Mouse (Mus musculus) CH12.LX (cell line): Measurements from ENCODE around the gene Arl16. TPM values are rescaled to one million over a fixed set of nuclear protein-coding genes. Genes with fewer than 3 reads are reported as not detected.

Source experiments
- DNase-seq: peaks from one replicate; pipeline ENCODE4 v3.0.0-alpha.2; 2013; ENCODE audit errors: extremely low read depth
- H3K27ac ChIP-seq: 2 replicates; pipeline ENCODE4 v1.5.1; 2012; ENCODE audit warnings: low read depth, mild to moderate bottlenecking, control low read depth, moderate library complexity; ENCODE audit not compliant: insufficient read depth
- H3K27me3 ChIP-seq: replicated peaks from 2 replicates; pipeline ENCODE3; 2012; ENCODE audit warnings: inconsistent platforms
- H3K36me3 ChIP-seq, 2 experiments: replicated peaks in 1 of 2; 2 replicates each; pipeline versions ENCODE3 to v1.6.1; 2012; ENCODE audit warnings: inconsistent platforms in 1 of 2, low read length in 1 of 2, mild to moderate bottlenecking in 1 of 2, mixed read lengths in 1 of 2, moderate library complexity in 1 of 2; ENCODE audit not compliant: control insufficient read depth in 1 of 2, insufficient read depth in 1 of 2
- H3K4me1 ChIP-seq, 2 experiments: 2 replicates each; pipeline ENCODE4 v1.6.1; 2012; ENCODE audit warnings: inconsistent platforms in 1 of 2, moderate library complexity in 1 of 2; ENCODE audit not compliant: insufficient read depth in 2 of 2, control insufficient read depth in 1 of 2
- H3K4me2 ChIP-seq: 2 replicates; pipeline ENCODE4 v1.6.1; 2012; ENCODE audit warnings: low read depth, mild to moderate bottlenecking, control low read depth; ENCODE audit not compliant: poor library complexity, insufficient read depth, severe bottlenecking
- H3K4me3 ChIP-seq, 3 experiments: fragments of 150-350 bp in 1 of 3; sonication (generic) in 1 of 3; replicated peaks in 1 of 3; 2 replicates each; pipeline versions ENCODE3 to v1.5.1; 2011 to 2012; ENCODE audit warnings: low read depth in 2 of 3, low read length in 2 of 3, mild to moderate bottlenecking in 2 of 3, moderate library complexity in 2 of 3, control low read depth in 1 of 3, improper control_type of control experiment in 1 of 3, inconsistent platforms in 1 of 3, mixed read lengths in 1 of 3; ENCODE audit not compliant: poor library complexity in 1 of 3
- H3K79me2 ChIP-seq: replicated peaks from 2 replicates; pipeline ENCODE4 v1.6.1; 2012; ENCODE audit warnings: mild to moderate bottlenecking, moderate library complexity; ENCODE audit not compliant: control insufficient read depth, poor library complexity, insufficient read depth, severe bottlenecking; ENCODE audit errors: extremely low read depth
- H3K9ac ChIP-seq: 2 replicates; pipeline ENCODE4 v1.6.1; 2012; ENCODE audit warnings: low read depth, mild to moderate bottlenecking, control low read depth, moderate library complexity; ENCODE audit not compliant: insufficient read depth
- H3K9me3 ChIP-seq: replicated peaks from 2 replicates; pipeline ENCODE3; 2012; ENCODE audit warnings: low read length, inconsistent platforms, mixed read lengths
- BHLHE40 ChIP-seq: IDR thresholded peaks from 2 replicates; pipeline ENCODE4 v1.6.1; 2011; ENCODE audit warnings: mild to moderate bottlenecking, low read depth, low read length, improper control_type of control experiment
- CHD1 ChIP-seq: IDR thresholded peaks from 2 replicates; pipeline ENCODE4 v1.6.1; 2012; ENCODE audit warnings: low read depth, low read length, improper control_type of control experiment, inconsistent platforms
- CHD2 ChIP-seq: IDR thresholded peaks from 2 replicates; pipeline ENCODE4 v1.6.1; 2011; ENCODE audit warnings: low read length, improper control_type of control experiment
- CTCF ChIP-seq, 2 experiments: IDR thresholded peaks in 1 of 2; conservative IDR thresholded peaks in 1 of 2; 2 replicates each; pipeline ENCODE4 v1.5.1; 2011 to 2012; ENCODE audit warnings: low read depth in 2 of 2, low read length in 2 of 2, improper control_type of control experiment in 1 of 2, inconsistent platforms in 1 of 2, mild to moderate bottlenecking in 1 of 2, moderate library complexity in 1 of 2
- E2F4 ChIP-seq: IDR thresholded peaks from 2 replicates; pipeline ENCODE4 v1.6.1; 2011; ENCODE audit warnings: low read depth, low read length, improper control_type of control experiment; ENCODE audit not compliant: insufficient replicate concordance
- ELF1 ChIP-seq: IDR thresholded peaks from 2 replicates; pipeline ENCODE4 v1.6.1; 2014; ENCODE audit warnings: low read depth, mild to moderate bottlenecking, inconsistent platforms, low read length, improper control_type of control experiment
- EP300 ChIP-seq: IDR thresholded peaks from 2 replicates; pipeline ENCODE4 v1.6.1; 2011; ENCODE audit warnings: low read length, improper control_type of control experiment
- ETS1 ChIP-seq: conservative IDR thresholded peaks from 2 replicates; pipeline ENCODE4 v1.6.1; 2012; ENCODE audit warnings: low read depth, mild to moderate bottlenecking, inconsistent platforms, low read length, improper control_type of control experiment, moderate library complexity
- GABPA ChIP-seq: IDR thresholded peaks from 2 replicates; pipeline ENCODE4 v1.6.1; 2012; ENCODE audit warnings: low read depth, low read length, improper control_type of control experiment, inconsistent platforms; ENCODE audit not compliant: insufficient replicate concordance
- HCFC1 ChIP-seq: IDR thresholded peaks from 2 replicates; pipeline ENCODE4 v1.6.1; 2012; ENCODE audit warnings: low read depth, mild to moderate bottlenecking, inconsistent platforms, low read length, improper control_type of control experiment
- IRF4 ChIP-seq: IDR thresholded peaks from 2 replicates; pipeline ENCODE4 v1.6.1; 2014; ENCODE audit warnings: low read depth, mild to moderate bottlenecking, inconsistent platforms, low read length, improper control_type of control experiment
- JUN ChIP-seq: IDR thresholded peaks from 2 replicates; pipeline ENCODE4 v1.6.1; 2011; ENCODE audit warnings: low read depth, mild to moderate bottlenecking, low read length, improper control_type of control experiment, moderate library complexity; ENCODE audit not compliant: insufficient read depth
- JUND ChIP-seq: conservative IDR thresholded peaks from 2 replicates; pipeline ENCODE4 v1.6.1; 2011; ENCODE audit warnings: low read depth, low read length, improper control_type of control experiment
- KAT2A ChIP-seq: IDR thresholded peaks from 2 replicates; pipeline ENCODE4 v1.6.1; 2012; ENCODE audit warnings: low read length, improper control_type of control experiment, inconsistent platforms; ENCODE audit not compliant: insufficient replicate concordance
- MAFK ChIP-seq: IDR thresholded peaks from 2 replicates; pipeline ENCODE4 v1.6.1; 2011; ENCODE audit warnings: low read length, improper control_type of control experiment; ENCODE audit not compliant: insufficient replicate concordance
- MAX ChIP-seq: IDR thresholded peaks from 2 replicates; pipeline ENCODE4 v1.6.1; 2011; ENCODE audit warnings: low read length, improper control_type of control experiment
- MAZ ChIP-seq: IDR thresholded peaks from 2 replicates; pipeline ENCODE4 v1.6.1; 2012; ENCODE audit warnings: low read depth, mild to moderate bottlenecking, inconsistent platforms, low read length, improper control_type of control experiment, moderate library complexity
- MEF2A ChIP-seq: IDR thresholded peaks from 2 replicates; pipeline ENCODE4 v1.6.1; 2014; ENCODE audit warnings: low read depth, mild to moderate bottlenecking, inconsistent platforms, low read length, improper control_type of control experiment, borderline replicate concordance
- MXI1 ChIP-seq: IDR thresholded peaks from 2 replicates; pipeline ENCODE4 v1.6.1; 2011; ENCODE audit warnings: mild to moderate bottlenecking, low read depth, low read length, improper control_type of control experiment
- MYC ChIP-seq: IDR thresholded peaks from 2 replicates; pipeline ENCODE4 v1.6.1; 2011; ENCODE audit warnings: low read depth, mild to moderate bottlenecking, improper control_type of control experiment, low read length
- NELFE ChIP-seq: IDR thresholded peaks from 2 replicates; pipeline ENCODE4 v1.6.1; 2011; ENCODE audit warnings: low read depth, low read length, improper control_type of control experiment
- NRF1 ChIP-seq: IDR thresholded peaks from 2 replicates; pipeline ENCODE4 v1.6.1; 2014; ENCODE audit warnings: low read depth, mild to moderate bottlenecking, inconsistent platforms, low read length, improper control_type of control experiment, moderate library complexity
- PAX5 ChIP-seq: IDR thresholded peaks from 2 replicates; pipeline ENCODE4 v1.6.1; 2012; ENCODE audit warnings: low read length, inconsistent platforms, mixed read lengths
- POLR2A ChIP-seq: IDR thresholded peaks from 2 replicates; pipeline ENCODE4 v1.6.1; 2011; ENCODE audit warnings: low read depth, mild to moderate bottlenecking, improper control_type of control experiment, low read length
- POLR2AphosphoS2 ChIP-seq: IDR thresholded peaks from 2 replicates; pipeline ENCODE4 v1.6.1; 2011; ENCODE audit warnings: low read depth, low read length, improper control_type of control experiment
- RAD21 ChIP-seq: IDR thresholded peaks from 2 replicates; pipeline ENCODE4 v1.6.1; 2011; ENCODE audit warnings: low read depth, mild to moderate bottlenecking, low read length, improper control_type of control experiment, moderate library complexity
- RCOR1 ChIP-seq: conservative IDR thresholded peaks from 2 replicates; pipeline ENCODE4 v1.6.1; 2012; ENCODE audit warnings: low read depth, mild to moderate bottlenecking, inconsistent platforms, low read length, improper control_type of control experiment
- SIN3A ChIP-seq: IDR thresholded peaks from 2 replicates; pipeline ENCODE4 v1.6.1; 2012; ENCODE audit warnings: low read length, improper control_type of control experiment, inconsistent platforms
- SMC3 ChIP-seq: IDR thresholded peaks from 2 replicates; pipeline ENCODE4 v1.6.1; 2011; ENCODE audit warnings: low read depth, low read length, improper control_type of control experiment
- TBP ChIP-seq: conservative IDR thresholded peaks from 2 replicates; pipeline ENCODE4 v1.6.1; 2011; ENCODE audit warnings: low read depth, low read length, improper control_type of control experiment
- TCF12 ChIP-seq: IDR thresholded peaks from 2 replicates; pipeline ENCODE4 v1.6.1; 2014; ENCODE audit warnings: low read depth, mild to moderate bottlenecking, inconsistent platforms, low read length, improper control_type of control experiment
- UBTF ChIP-seq: IDR thresholded peaks from 2 replicates; pipeline ENCODE4 v1.6.1; 2012; ENCODE audit warnings: low read depth, mild to moderate bottlenecking, inconsistent platforms, low read length, improper control_type of control experiment, moderate library complexity
- USF1 ChIP-seq: IDR thresholded peaks from 2 replicates; pipeline ENCODE4 v1.6.1; 2014; ENCODE audit warnings: low read depth, mild to moderate bottlenecking, inconsistent platforms, low read length, improper control_type of control experiment
- USF2 ChIP-seq: conservative IDR thresholded peaks from 2 replicates; pipeline ENCODE4 v1.6.1; 2011; ENCODE audit warnings: low read depth, low read length, improper control_type of control experiment
- ZC3H11A ChIP-seq: IDR thresholded peaks from 2 replicates; pipeline ENCODE4 v1.6.1; 2012; ENCODE audit warnings: low read depth, mild to moderate bottlenecking, inconsistent platforms, low read length, improper control_type of control experiment
- ZKSCAN1 ChIP-seq: IDR thresholded peaks from 2 replicates; pipeline ENCODE4 v1.6.1; 2012; ENCODE audit warnings: low read depth, inconsistent platforms, low read length, improper control_type of control experiment, borderline replicate concordance
- ZMIZ1 ChIP-seq: IDR thresholded peaks from 2 replicates; pipeline ENCODE4 v1.6.1; 2012; ENCODE audit warnings: low read depth, mild to moderate bottlenecking, inconsistent platforms, low read length, improper control_type of control experiment
- ZNF384 ChIP-seq: IDR thresholded peaks from 2 replicates; pipeline ENCODE4 v1.6.1; 2012; ENCODE audit warnings: low read depth, low read length, improper control_type of control experiment, inconsistent platforms
- dilution Hi-C: fragments of 300-500 bp; cut with MboI; formaldehyde crosslinking; loops from 2 replicates; pipeline ENCODE4 v1.14.3; 2020; ENCODE audit warnings: low sequenced_read_pairs; ENCODE audit not compliant: extremely low pct_unique_long_range_greater_than_20kb, extremely low pct_ligation_motif_present
- in situ Hi-C: fragments of 300-500 bp; cut with MboI; formaldehyde crosslinking; loops from 3 replicates; pipeline ENCODE4 v1.14.3; 2019; ENCODE audit warnings: low sequenced_read_pairs, low pct_ligation_motif_present, low pct_unique_long_range_greater_than_20kb, mixed read lengths
- polyA plus RNA-seq: library from polyadenylated mRNA; unstranded; fragments of >175 nt; gene quantifications from 2 replicates; pipeline ENCODE4 v1.2.1, GENCODE M21; 2012; ENCODE audit warnings: low read depth; ENCODE audit not compliant: insufficient read length
- total RNA-seq, 2 experiments: library from RNA; depleted of rRNA; stranded (reverse); fragments of 300-350 nt in 1 of 2; fragments of >200 nt in 1 of 2; gene quantifications; 2 replicates each; pipeline ENCODE4 v1.2.3; 2012 to 2014

The Arl16 gene
- total and polyA plus RNA-seq, 3 experiments, result 22.8 to 42.6 (median 24.8) TPM

DNA sequence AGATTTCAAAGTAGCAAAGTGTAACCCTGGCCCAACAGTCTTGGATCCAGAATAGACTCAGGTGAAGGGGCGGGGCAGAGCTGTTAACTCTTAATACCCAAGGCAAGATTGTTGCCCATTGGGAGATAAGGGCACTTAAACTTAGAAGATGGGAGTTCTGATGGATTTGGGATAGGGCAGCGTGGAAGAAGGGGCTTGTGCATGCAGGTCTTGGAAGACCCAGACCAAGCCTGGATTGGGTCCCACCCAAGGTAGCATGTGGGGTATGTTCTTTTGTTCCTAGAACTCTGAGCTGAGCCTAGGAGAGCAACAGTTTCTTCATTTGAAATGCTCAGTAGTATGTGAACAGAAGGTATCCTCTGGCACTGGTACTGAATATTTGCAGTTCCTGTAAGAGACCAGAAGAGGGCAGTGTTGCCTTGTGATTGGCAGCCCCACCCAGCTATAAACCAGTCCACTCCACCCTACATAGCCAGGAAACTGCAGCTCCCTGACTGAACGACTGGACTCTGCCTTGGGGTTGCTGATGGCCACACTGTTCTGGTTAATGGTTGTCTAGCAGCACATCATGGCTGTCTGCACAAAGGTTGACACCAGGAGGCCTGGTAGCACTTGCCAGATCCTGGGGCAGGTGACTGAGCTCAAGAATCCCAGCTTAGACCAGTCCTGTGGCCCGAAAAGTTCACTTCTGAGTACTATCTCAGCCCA is 21.8 kb upstream of the Arl16 start:
- H3K36me3 ChIP-seq, result peaks cover 37 to 63% of the 10 kb centered on the region in 2 experiments
- H3K4me3 ChIP-seq, result no peak overlapping the region
- H3K4me2 ChIP-seq, result no peak overlapping the region
- H3K4me1 ChIP-seq, result peaks cover 21 to 54% of the 10 kb centered on the region in 2 experiments
- no peak overlapping the region for H3K9ac ChIP-seq
- in situ Hi-C loops (loop anchor here (5.0 kb wide), 1 partner anchor 73 kb away; no protein-coding TSS in a partner anchor), dilution Hi-C loops (no loop called here)
- H3K79me2 ChIP-seq, result peaks cover 29% of the 10 kb centered on the region
- TF ChIP-seq ETS1, result no peak
- no peak for TF ChIP-seq MAFK
- TF ChIP-seq USF2, result no peak
- TF ChIP-seq CHD2, result no peak
- TF ChIP-seq POLR2AphosphoS2, result no peak
- no peak for TF ChIP-seq UBTF
- 0 out of 2 replicates have a peak, but pooled peaks have one; percentile 11 for TF ChIP-seq BHLHE40
- TF ChIP-seq TCF12, result 0 out of 2 replicates have a peak, but pooled peaks have one; percentile 13
- TF ChIP-seq RCOR1, result no peak
- TF ChIP-seq IRF4, result peak; percentile 49; the same call in 1 of the 2 replicates
- no peak; the same call in 1 of the 2 replicates for TF ChIP-seq MEF2A
- TF ChIP-seq GABPA, result no peak
- TF ChIP-seq ZC3H11A, result peak; percentile 39; the same call in 1 of the 2 replicates
- no peak for TF ChIP-seq MYC
- TF ChIP-seq TBP, result no peak
- TF ChIP-seq ZNF384, result no peak
- TF ChIP-seq ELF1, result peak; percentile 53
- no peak; the same call in 1 of the 2 replicates for TF ChIP-seq NELFE
- no peak; the same call in 1 of the 2 replicates for TF ChIP-seq JUND
- TF ChIP-seq CTCF (conservative IDR thresholded peaks at IDR 0.05 in 1 of 2, IDR thresholded peaks at IDR 0.05 in 1 of 2; ENCODE audit: low read depth in 2 of 2, low read length in 2 of 2), result peak; percentile 94 to 99
- TF ChIP-seq ZMIZ1, result peak; percentile 8; the same call in 1 of the 2 replicates
- no peak for TF ChIP-seq KAT2A
- no peak for TF ChIP-seq E2F4
- TF ChIP-seq PAX5, result no peak
- 0 out of 2 replicates have a peak, but pooled peaks have one; percentile 72 for TF ChIP-seq MAZ
- TF ChIP-seq EP300, result no peak
- no peak for TF ChIP-seq MAX
- peak; percentile 89 for TF ChIP-seq RAD21
- peak; percentile 67 for TF ChIP-seq SMC3
- TF ChIP-seq CHD1, result no peak
- TF ChIP-seq JUN, result no peak
- peak; percentile 45; the same call in 1 of the 2 replicates for TF ChIP-seq POLR2A
- TF ChIP-seq ZKSCAN1, result no peak
- no peak for TF ChIP-seq USF1
- TF ChIP-seq HCFC1, result 0 out of 2 replicates have a peak, but pooled peaks have one; percentile 31
- peak; percentile 66 for TF ChIP-seq SIN3A
- no peak for TF ChIP-seq NRF1
- TF ChIP-seq MXI1, result no peak
- H3K27ac ChIP-seq, result no peak overlapping the region
- peak; percentile 91 for DNase-seq
- H3K27me3 ChIP-seq, result no peaks in the 10 kb centered on the region
- no peaks in the 10 kb centered on the region for H3K9me3 ChIP-seq
